Mouse (Mus musculus) frontal cortex, adult 2 months (tissue): ENCODE data around the gene Nek9. TPM values are rescaled to one million over a fixed set of nuclear protein-coding genes. Genes with fewer than 3 reads are reported as not detected.

ENCODE experiments used
- DNase-seq, 2 experiments: peaks; one replicate each; pipeline ENCODE4 v3.0.0; 2022; ENCODE audit warnings: low spot score in 1 of 2; ENCODE audit errors: extremely low spot score in 1 of 2
- polyA plus RNA-seq: library from polyadenylated mRNA; depleted of rRNA; stranded (reverse); fragments of >200 nt; gene quantifications from 2 replicates; pipeline ENCODE4 v1.2.3, GENCODE M21; 2012; rRNA removed

Gene Nek9
- polyA plus RNA-seq = 33.9 and 38.0 TPM in 2 replicates

GRCm38 (mm10) chr12:85339243-85339729, at the start of gene Nek9:
Gene Nek9, minus strand, starts transcription at chr12:85339362.
- peak; percentile 84 to 95 for DNase-seq

DNA sequence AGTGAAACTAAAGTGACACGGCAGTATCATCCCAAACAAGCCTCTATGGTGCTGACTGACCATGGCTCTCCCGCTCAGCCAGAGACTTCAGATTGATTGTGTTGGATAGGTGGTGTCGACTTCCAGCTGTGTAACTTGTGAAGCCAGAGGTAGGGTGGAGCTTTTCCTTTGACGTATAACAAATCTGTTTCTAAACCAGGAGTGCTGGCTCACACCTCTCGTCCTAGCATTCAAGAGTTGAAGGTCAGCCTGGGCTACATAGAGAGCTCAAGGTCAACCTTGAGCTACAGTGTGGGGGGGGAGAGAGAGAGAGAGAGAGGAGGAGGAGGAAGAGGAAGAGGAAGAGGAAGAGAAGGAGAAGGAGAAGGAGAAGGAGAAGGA, 46.8 kb upstream of the Nek9 start:
- no peak for DNase-seq

DNA sequence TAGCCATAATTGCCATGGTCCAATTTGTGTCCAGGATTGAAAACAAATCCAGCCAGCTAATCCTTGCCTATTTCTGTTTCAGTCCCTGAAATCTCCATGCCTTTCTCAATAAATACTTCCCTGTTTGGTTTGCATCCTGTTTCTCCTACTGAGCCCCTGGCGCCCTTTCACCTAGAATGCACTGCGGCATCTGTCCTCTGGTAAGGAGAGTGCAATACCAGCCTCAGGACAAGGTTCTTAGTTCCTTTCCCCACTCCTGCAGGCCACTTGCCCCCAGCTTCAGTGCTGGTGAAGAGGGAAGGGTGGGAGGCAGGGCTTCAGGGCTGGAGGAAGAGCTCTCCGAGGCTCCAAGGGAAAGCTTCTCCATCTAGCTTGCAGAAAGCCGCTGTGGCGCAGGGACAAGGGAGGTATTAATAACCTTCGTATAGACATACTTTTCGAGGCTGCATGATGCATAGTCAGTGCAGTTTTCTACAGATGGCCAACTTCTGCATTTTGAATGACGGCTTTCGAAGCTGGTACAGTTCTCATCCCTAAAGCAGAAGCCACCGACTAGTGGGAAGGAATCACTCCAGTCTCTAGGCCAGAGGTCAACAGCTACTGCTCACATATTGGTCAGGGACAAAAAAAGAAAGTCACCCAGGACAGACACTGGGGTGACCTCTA, 46.3 kb upstream of the Nek9 start:
- no peak for DNase-seq

- no peak for DNase-seq
Observed at GRCm38 (mm10) chr12:85382761-85383680, 43.9 kb upstream of the Nek9 start.

DNA sequence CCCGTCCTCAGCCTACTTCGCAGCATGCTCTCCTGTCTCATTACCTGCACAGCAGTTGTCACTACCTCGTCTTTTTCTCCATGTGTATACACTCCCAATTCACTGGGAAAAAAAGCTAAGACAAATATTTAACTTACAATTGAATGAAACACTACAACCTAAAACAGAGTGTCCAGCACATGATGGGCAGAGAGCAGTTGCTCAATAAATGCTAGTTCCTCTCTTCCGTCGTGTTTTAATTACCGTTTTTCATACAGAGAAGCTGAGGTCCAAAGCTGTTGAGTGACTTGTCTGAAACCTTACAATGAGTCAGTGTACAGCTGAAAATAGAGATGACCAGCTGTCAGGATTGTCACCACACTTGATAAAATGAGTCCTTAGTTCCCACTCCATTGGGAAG, 42.4 kb upstream of the Nek9 start:
- no peak for DNase-seq

DNA sequence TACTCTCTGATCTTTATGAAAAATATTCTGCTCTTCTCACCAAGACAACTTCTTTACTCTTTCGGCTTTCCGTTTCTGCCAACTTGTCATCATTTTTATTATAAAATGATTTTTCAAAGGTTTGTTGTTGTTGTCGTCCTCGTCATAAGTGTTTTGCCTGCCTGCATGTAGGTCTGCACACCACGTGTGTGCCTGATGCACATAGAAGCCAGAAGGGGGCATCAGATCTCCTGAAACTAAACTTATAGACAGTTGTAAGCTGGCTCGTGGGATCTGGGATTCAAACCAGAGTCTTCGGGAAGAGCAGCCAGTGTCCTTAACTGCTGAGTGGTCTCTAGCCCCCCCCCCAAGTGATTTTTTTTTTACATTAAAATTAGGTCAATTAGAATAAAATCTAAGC, 41.8 kb upstream of the Nek9 start:
- DNase-seq = no peak

DNA sequence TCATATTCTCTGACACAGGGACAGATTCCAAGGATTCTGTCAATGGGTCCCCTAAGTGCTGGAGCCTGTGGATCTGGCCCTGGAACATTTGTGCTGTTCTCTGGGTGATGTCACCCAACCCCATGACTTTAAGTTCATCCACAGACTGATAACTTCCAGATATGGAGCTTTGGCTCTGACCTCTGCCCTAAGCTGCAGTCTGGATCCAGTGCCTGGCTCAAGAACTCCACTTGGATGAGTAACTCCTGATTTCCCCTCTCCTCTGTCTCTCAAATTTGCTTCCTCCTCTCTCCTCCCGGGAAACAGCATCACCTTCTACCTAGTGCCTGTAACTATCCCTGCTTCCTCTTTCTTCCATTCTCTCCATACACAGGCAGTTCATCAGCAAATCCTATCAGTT, 41.1 kb upstream of the Nek9 start:
- DNase-seq = no peak

DNA sequence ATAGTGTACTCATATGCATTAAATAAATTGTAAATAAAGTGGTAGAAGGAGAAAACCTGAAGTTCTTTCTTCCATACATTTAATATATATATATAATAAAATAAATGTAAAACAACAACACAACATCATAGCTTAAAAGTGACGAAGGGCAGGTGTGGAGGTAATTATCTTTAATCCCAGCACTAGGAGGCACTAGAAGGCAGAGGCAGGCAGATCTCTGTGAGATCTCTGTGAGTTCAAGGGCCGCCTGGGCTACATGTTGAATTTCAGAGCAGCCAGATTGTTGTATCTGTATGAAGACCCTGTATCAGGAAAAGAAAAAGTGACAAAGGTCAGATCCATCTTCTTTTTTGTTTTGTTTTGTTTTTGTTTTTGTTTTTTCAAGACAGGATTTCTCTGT, 39.1 kb upstream of the Nek9 start:
- DNase-seq = no peak

- peak; percentile 93 to 94 for DNase-seq
Observed at GRCm38 (mm10) chr12:85374561-85375272, 35.6 kb upstream of the Nek9 start, which contains the start of gene Tmed10. Gene Tmed10, minus strand, starts transcription at chr12:85374847.

DNA sequence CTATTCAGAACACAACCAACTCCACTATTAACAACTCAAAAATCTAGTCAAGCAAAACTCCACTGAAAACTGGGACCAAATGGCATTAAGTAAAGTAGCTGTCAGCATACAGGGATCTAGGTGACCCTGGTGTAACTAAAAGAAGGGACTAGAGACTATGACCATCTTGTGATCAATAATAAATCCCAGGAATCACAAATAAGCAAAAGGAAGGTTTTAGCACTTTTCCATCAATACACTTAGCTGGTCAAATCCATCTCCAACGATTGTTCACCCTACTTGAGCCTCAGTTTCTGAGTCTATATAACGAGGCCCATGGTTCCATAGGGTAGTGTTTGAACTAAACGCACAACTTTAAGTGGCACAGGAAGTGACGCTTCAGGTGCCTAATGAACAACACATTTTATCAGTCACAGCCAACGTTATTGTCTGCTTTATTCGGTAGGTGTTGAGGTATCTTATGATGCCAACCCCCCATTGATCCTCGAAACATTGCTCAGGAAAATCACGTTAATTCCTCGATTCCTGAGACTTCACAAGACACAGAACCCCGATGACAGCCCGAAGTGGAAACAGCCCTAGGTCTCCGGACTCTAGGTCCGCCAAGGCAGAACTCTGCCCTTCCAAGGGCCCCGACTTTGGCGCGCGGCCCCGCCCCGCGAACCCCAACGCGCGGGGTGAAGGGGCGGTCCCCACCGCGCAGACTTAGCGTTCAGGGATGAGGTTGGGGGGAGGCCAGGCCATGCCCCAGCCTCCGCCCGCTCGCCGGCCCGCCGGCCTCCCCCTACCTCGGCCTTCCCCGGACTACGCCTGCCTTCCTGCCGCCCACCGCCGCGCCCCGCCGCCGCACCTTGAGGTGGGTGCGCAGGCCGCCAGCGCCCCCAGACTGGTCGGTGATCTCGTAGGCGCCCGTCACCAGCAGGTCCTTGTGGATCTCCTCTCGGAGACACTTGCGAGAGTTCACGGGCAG, 34.7 kb upstream of the Nek9 start:
- DNase-seq = peak; percentile 13 to 63

GRCm38 (mm10) chr12:85372068-85372665, 33.0 kb upstream of the Nek9 start:
- DNase-seq = no peak

- DNase-seq = no peak
Observed at GRCm38 (mm10) chr12:85368441-85369063, 29.4 kb upstream of the Nek9 start.

- peak; percentile 28 to 48 for DNase-seq
Observed at GRCm38 (mm10) chr12:85366271-85366670, 27.1 kb upstream of the Nek9 start.

- DNase-seq = no peak
Observed at GRCm38 (mm10) chr12:85362510-85362909, 23.3 kb upstream of the Nek9 start.

DNA sequence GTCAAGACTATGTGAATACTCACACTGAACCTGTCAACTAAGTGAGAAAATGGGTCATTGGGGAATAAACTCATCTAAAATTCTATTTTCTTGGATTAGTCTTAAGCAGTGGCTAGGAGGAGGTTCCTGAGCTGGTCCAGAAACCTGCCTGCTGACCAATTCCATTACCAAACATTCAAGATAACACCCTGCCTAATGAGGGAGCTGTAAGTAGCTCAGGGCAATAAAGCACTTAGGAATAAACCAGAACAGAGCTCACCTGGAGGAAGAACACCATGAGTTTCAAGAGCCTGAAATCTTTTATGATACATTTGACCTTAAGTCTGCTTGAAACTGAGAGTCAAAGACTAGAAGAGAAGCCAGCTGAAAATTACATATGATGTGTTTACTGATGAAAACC, 22.4 kb upstream of the Nek9 start:
- no peak for DNase-seq

DNA sequence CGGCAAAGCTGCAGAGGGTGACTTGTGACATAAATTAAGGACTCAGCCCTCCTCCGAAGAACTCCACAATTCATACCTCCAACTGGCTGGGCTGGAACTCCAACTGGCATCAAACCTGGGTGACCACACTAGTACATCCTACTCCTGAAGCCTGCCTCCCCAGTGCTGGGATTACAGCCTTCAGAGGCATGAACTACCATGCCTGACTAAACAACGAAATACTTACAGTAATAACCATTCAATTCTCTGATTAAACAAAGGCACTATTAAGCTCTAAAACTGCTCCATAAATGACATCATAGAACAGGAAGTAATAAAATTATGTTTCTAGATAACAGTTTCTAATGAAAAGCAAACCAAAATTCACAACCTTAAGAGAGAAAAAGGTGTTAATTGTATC, 22.0 kb upstream of the Nek9 start:
- DNase-seq = no peak

- DNase-seq = no peak
Observed at GRCm38 (mm10) chr12:85354061-85354460, 14.9 kb upstream of the Nek9 start.

DNA sequence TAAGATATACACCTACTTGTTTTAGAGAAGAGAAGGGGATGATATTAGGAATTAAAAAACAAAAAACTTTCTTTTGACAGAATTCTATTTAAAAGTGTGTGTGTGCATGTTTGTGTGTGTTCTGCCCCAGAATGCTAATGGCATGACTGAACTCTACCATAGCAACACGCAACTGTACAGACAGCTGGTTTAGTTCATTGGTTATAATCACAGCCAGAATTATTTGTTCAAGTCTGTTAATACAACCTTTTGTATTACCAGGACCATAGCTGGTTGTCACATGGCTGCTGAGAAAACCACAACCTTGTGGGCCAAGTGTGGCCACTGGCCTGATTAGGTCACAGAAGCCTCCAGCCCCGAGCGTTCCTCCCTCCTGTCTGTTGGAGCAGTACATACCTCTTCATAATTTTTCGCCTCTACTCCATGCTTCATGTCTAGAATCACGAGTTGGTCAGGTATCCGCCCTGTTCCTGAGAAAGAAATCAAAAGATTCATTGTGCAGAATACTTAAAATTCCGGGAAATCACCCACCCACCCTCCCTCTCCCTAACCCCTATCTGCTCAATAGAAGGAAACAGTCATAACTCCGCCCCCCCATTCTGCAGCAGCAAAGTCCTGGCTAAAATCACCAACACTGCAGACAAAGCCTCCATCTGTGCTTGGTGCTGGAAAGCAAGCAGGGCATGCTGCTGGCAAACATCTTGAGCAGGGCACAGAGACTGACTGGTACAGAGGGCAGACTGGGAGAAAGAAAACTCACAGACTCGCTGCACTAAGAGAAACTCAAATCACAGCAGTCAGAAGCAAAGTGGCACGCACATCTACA, 11.5 kb upstream of the Nek9 start:
- peak; percentile 69 to 78 for DNase-seq
